In genomic region chr8:121765594-121766138, GRCm38 (mm10) we compare ENCODE assay signal across 16 mouse cellular contexts. TPM values are rescaled to one million over a fixed set of nuclear protein-coding genes. Genes with fewer than 3 reads are reported as not detected.
"Had no signal": no experiment of that assay in that cellular context is flagged by ENCODE, and none has a peak within 500 bp of the region (broad histone marks: within the 10 kb centered on the region; RNA-seq: fewer than 3 reads in every experiment).

No protein-coding gene starts in this region.

- H3K27ac ChIP-seq: kidney, embryonic 15.5 days; limb, embryonic 13.5 days; liver, embryonic 14.5 days; midbrain, embryonic 15.5 days; neural tube, embryonic 12.5 days had no signal

- DNase-seq: kidney, adult 2 months; kidney, postnatal 14 days; layer of hippocampus, adult 9-11 months; layer of hippocampus, postnatal 36 days; left cerebral cortex, postnatal 4 days; lung, adult 18-20 months; right cerebral cortex, postnatal 14 days; thymus, adult 18-20 months; thymus, postnatal 25 days had no signal

- H3K4me3 ChIP-seq: kidney, embryonic 15.5 days; limb, embryonic 13.5 days; midbrain, embryonic 15.5 days; neural tube, embryonic 12.5 days had no signal

RNA-seq across cellular contexts. Expression of gene Jph3, which starts 36.2 kb away (rescaled TPM):
- total RNA-seq: liver, adult 2 months; monocyte, adult 5-6 weeks had no signal
